Mouse (Mus musculus): Measurements from ENCODE around the gene Emc6.

The Emc6 gene

GRCm38 (mm10) chr11:73175612-73176011 is 1.2 kb downstream of the Emc6 start:
- DNase-seq, result no peak

- no peak for DNase-seq
Observed at GRCm38 (mm10) chr11:73172186-73172585, 4.7 kb downstream of the Emc6 start.

GRCm38 (mm10) chr11:73169231-73169630 is 7.6 kb downstream of the Emc6 start:
- peak; percentile 69 for DNase-seq

- DNase-seq, result no peak
Observed at GRCm38 (mm10) chr11:73168576-73168975, 8.3 kb downstream of the Emc6 start.

DNA sequence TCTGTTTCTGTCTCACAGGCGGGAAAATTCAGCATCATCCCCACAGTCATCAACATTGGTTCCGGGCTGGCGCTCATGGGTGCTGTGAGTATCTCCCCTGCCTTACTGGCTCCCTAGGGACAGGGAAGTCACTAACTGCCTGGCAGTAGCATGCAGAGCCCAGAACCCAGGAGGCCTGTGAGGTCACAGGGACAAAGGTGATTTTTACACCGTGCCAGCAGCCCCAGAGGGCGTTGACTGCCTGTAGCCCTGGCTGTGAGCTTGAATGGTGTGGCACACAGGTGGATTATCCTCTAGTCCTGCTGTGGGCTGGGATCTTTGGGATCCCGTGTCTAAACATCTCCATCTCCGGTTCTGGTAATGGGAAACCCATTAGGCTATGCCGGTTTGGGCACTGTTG is 8.8 kb downstream of the Emc6 start:
- DNase-seq, result no peak

DNA sequence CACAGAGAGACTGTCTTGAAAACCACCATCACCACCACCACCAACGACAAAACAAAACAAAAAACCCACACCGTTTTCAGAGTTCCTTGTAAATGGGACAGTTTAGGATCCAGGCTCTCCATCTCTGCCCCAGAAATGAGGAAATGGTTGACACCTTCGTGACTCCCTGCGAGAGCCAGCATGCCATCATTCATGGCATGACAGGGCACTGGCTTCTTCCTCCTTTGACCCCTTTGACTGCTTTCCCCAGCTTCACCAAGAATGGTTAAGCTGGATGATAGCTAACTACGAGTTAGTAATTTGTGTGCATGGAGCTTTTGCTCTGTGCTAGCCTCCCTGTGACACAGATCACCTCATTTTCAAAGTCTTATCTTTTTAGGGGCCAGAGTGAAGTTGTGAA is 14.6 kb downstream of the Emc6 start:
- DNase-seq, result no peak

DNA sequence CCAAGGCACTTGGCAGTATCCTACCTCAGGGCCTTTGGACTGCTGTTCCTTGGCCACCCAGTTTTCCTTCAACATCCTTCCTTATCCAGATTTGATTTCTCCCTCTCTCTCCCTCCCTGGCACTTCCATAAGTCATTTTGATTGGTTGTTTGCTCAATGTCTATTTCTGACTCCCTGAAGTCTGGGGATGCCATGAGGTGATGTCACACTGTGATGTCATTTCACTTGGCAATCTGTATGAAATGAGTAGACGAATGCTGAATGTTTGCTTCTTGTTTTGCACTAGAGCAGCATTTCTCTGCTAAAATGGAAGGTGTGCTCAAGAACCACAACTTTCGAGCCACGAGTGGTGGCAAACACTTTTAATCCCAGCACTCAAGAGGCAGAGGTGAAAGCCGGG is 15.2 kb downstream of the Emc6 start:
- no peak for DNase-seq

- no peak for DNase-seq
Observed at GRCm38 (mm10) chr11:73160811-73161200, 16.0 kb downstream of the Emc6 start.

DNA sequence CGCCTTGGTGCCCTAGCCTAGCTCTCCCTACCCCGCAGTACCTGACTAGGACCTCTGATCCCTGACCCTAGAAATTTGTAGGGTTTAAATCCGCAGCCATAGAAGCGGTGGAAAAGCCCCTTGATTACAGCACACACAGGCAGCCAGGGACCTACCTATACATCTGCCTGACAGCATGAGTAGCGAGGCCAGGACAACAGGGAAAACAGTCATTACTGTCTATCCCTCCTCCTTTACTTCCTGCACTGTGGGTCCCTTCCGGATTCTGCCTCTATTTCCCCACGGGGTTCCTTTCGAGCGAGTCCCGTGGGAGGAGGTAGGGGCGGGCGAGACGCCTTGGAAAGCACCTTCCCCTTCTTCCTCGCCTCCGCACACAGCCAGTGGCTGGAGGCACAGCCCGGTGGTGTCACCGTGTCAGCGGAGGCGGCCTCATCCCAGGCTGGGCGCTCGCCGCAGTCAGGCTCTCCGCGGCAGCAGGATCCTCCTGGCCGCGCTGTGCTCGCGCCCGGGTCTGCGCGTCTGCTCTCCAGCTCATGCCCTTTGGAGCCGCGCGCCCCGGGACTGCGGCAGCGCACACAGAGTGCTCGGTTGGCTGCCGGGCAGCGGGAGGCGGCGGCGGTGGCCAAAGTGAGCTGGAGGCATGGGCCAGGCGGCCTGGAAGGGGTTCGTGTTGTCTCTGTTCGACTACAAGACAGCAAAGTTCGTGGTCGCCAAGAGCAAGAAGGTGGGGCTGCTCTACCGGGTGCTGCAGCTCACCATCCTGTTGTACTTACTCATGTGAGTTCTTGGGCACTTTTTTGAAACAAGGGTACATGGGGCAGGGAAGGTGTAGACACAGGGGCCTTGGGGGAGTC is 16.7 kb downstream of the Emc6 start, which contains the start of gene P2rx5:
Gene P2rx5, plus strand, starts transcription at position 465 of the 854 bp plus-strand sequence.
- peak; percentile 16 for DNase-seq

- DNase-seq, result no peak
Observed at GRCm38 (mm10) chr11:73155071-73155470, 21.8 kb downstream of the Emc6 start.

- no peak for DNase-seq
Observed at GRCm38 (mm10) chr11:73148209-73148608, 28.6 kb downstream of the Emc6 start.

DNA sequence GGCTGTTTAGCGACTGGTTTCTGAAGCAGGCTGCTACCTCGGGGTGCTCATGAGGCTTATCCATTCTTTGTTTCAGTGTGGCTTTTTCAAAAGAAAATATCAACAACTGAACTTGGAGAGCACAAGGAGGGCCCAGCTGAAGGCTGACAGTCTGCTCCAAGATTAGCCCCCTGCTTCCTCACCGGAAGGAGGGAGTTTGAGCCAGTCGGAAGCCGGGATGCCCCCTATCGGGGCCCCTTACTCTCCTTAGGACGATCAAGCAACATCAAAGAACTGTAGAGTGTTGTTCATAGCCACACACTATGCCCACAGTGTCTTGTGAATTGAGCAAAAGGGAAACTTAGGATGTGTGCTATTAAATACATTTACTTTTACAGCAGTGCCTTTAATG is 29.9 kb downstream of the Emc6 start:
- no peak for DNase-seq

DNA sequence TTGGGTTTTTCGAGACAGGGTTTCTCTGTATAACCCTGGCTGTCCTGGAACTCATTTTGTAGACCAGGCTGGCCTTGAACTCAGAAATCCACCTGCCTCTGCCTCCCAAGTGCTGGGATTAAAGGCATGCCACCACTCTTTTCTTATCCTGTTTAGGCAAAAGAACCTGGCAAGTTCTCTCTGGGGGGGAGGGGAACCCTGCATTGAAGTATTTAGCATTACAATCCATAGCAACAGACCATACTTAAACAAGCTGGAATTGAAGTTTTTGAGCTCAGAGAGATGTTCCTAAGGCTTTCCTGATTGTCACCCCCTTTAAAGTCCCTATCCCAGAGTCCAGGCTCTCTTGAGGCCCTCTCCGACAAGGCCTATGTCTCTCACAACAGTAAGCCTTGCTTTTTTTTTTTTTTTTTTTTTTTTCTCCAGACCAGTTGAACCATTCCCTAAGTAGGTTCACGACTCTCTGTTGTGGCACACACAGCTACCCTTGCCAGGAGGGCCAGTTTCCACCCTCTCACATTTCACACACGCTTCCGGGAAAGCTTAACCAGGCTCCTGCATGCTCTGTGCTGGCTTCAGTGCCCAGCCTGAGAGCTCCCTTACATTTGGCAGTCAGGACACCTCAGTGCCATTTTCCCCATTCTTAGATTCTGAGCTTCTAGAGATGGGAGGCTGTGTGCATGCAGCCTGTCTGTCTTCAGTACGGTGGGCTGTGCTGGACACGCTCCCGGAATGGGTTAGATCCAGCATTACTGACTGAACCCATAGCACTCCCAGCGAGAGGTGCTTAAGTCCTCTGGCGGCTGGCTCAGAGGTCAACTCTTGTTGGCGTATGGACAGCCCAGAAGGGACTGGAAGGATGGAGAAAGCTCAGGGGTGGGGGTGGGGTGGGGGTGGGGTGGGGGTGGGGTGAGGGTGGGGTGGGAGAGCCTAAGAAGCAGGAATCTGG is 30.5 kb downstream of the Emc6 start:
- DNase-seq, result no peak

DNA sequence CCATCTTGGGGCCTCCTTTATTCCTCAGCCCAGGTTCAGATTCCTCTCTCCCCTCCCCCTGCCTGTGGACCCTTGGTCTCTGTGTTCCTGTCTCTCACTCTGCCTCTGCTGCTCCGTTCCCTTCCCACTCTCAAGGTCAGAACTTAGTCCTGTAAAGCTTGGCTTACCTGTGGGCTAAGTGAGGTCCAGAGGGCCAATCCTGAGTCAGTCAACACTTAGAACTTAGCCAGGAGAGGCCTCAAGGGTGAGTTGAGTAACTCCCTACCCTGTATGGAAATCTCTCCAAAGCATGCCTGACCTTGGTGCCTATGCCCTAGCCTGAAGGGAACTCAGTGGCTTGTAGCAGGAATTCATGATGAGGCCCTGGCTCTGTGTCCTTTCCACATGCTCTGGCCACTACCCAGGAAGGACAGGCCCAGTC is 32.6 kb downstream of the Emc6 start:
- DNase-seq, result no peak

GRCm38 (mm10) chr11:73137591-73138501 is 39.0 kb downstream of the Emc6 start, which contains the start of gene Haspin:
Gene Haspin (minus strand): TSS chr11:73138294.
- DNase-seq, result peak; percentile 91

- no peak for DNase-seq
Observed at GRCm38 (mm10) chr11:73137116-73137515, 39.7 kb downstream of the Emc6 start.

- DNase-seq, result no peak
Observed at GRCm38 (mm10) chr11:73136587-73136986, 40.2 kb downstream of the Emc6 start.

DNA sequence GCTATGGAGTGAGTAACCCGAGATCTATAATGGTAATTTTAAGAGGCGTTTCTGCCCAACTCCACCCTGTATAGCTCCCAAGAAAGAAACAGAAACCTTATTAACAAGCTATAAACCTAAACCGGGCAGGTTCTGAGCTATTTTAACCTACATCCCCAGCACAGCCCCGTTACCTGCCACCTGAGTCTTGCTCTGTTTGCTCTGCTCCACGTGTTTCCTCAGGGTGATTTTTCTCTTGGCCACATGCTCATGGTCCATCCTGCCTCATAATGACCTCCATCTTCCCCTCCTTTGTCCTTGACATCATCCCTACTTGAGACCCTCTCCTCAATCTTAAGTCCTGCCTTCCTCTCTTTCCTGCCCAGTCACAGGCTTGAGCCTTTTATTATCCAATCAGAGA is 42.6 kb downstream of the Emc6 start:
- no peak for DNase-seq

- DNase-seq, result no peak
Observed at GRCm38 (mm10) chr11:73132999-73133398, 43.8 kb downstream of the Emc6 start.

GRCm38 (mm10) chr11:73131020-73131419 is 45.8 kb downstream of the Emc6 start:
- DNase-seq, result no peak

DNA sequence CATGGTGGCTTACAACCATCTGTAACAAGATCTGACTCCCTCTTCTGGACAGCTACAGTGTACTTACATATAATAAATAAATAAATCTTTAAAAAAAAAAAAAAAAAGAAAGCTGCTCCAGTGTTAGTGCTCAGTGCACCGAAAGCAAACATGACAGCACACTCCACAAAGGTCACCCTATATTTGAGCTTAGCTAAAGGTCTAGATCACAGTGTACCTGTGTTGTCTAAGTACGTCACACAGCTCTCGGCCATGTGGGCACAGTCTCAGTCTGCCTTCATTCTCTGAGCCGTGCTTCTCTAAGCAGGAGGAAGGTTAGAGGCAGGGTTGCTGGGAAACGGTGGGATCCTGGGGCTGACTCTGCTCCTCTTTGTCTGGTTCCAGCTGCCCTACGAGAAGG is 50.3 kb downstream of the Emc6 start:
- DNase-seq, result no peak

Measured in right cerebral cortex, postnatal 4 days (tissue).